Mouse (Mus musculus) MEL (cell line): ENCODE results near the gene Omg. TPM values are rescaled to one million over a fixed set of nuclear protein-coding genes. Genes with fewer than 3 reads are reported as not detected.

Experiments
- DNase-seq: peaks from one replicate; pipeline ENCODE4 v3.0.0; 2011; ENCODE audit warnings: low read depth, low spot score
- H3K27ac ChIP-seq: 2 replicates; pipeline ENCODE4 v1.5.1; 2012; ENCODE audit warnings: low read depth, mild to moderate bottlenecking, control low read depth, low read length, moderate library complexity; ENCODE audit not compliant: control insufficient read depth
- H3K27me3 ChIP-seq, 2 experiments: fragments of 150-350 bp in 1 of 2; sonication (generic) in 1 of 2; 2 replicates each; pipeline ENCODE4 v1.6.1; 2012; ENCODE audit warnings: low read length in 2 of 2, mild to moderate bottlenecking in 2 of 2, improper control_type of control experiment in 1 of 2, moderate library complexity in 1 of 2; ENCODE audit not compliant: insufficient read depth in 2 of 2, control insufficient read depth in 1 of 2
- H3K36me3 ChIP-seq, 2 experiments: 2 replicates each; pipeline ENCODE4 v1.6.1; 2012 to 2014; ENCODE audit warnings: low read length in 2 of 2, improper control_type of control experiment in 1 of 2, inconsistent platforms in 1 of 2, mild to moderate bottlenecking in 1 of 2; ENCODE audit not compliant: insufficient read depth in 2 of 2, control insufficient read depth in 1 of 2
- H3K4me1 ChIP-seq, 2 experiments: fragments of 150-350 bp in 1 of 2; sonication (generic) in 1 of 2; 2 replicates each; pipeline ENCODE4 v1.6.1; 2012; ENCODE audit warnings: low read length in 2 of 2, improper control_type of control experiment in 1 of 2, mild to moderate bottlenecking in 1 of 2; ENCODE audit not compliant: insufficient read depth in 2 of 2, control insufficient read depth in 1 of 2
- H3K4me3 ChIP-seq, 2 experiments: fragments of 150-350 bp in 1 of 2; sonication (generic) in 1 of 2; 2 replicates each; pipeline ENCODE4 v1.5.1; 2012; ENCODE audit warnings: low read depth in 2 of 2, low read length in 2 of 2, mild to moderate bottlenecking in 2 of 2, moderate library complexity in 2 of 2, control low read depth in 1 of 2, improper control_type of control experiment in 1 of 2; ENCODE audit not compliant: control insufficient read depth in 1 of 2, insufficient read depth in 1 of 2
- H3K79me2 ChIP-seq: 2 replicates; pipeline ENCODE4 v1.6.1; 2012; ENCODE audit warnings: mild to moderate bottlenecking, low read length, moderate library complexity; ENCODE audit not compliant: control insufficient read depth, poor library complexity, insufficient read depth
- H3K9ac ChIP-seq: 2 replicates; pipeline ENCODE4 v1.6.1; 2012; ENCODE audit warnings: low read depth, mild to moderate bottlenecking, control low read depth, low read length, moderate library complexity; ENCODE audit not compliant: control insufficient read depth, poor library complexity, severe bottlenecking
- H3K9me3 ChIP-seq: fragments of 150-350 bp; sonication (generic); replicated peaks from 2 replicates; pipeline ENCODE4 v1.6.1; 2012; ENCODE audit warnings: mild to moderate bottlenecking, low read length, improper control_type of control experiment, moderate library complexity; ENCODE audit not compliant: insufficient read depth
- BHLHE40 ChIP-seq: IDR thresholded peaks from 2 replicates; pipeline ENCODE4 v1.6.1; 2012; ENCODE audit warnings: low read depth, mild to moderate bottlenecking, inconsistent platforms, low read length, improper control_type of control experiment, borderline replicate concordance
- CHD1 ChIP-seq: IDR thresholded peaks from 2 replicates; pipeline ENCODE4 v1.6.1; 2012; ENCODE audit warnings: low read depth, mild to moderate bottlenecking, inconsistent platforms, low read length, improper control_type of control experiment
- CTCF ChIP-seq, 3 experiments: IDR thresholded peaks in 2 of 3; conservative IDR thresholded peaks in 1 of 3; 2 replicates each; pipeline ENCODE4 v1.5.1; 2011 to 2012; ENCODE audit warnings: low read length in 3 of 3, low read depth in 2 of 3, mild to moderate bottlenecking in 2 of 3, improper control_type of control experiment in 1 of 3, inconsistent platforms in 1 of 3, mixed read lengths in 1 of 3, moderate library complexity in 1 of 3; ENCODE audit not compliant: control insufficient read depth in 1 of 3, insufficient read depth in 1 of 3, poor library complexity in 1 of 3, severe bottlenecking in 1 of 3
- E2F4 ChIP-seq: IDR thresholded peaks from 2 replicates; pipeline ENCODE4 v1.6.1; 2011; ENCODE audit warnings: low read depth, low read length, improper control_type of control experiment, borderline replicate concordance
- EP300 ChIP-seq, 2 experiments: IDR thresholded peaks; 2 replicates each; pipeline ENCODE4 v1.6.1; 2011; ENCODE audit warnings: improper control_type of control experiment in 2 of 2, low read length in 2 of 2, low read depth in 1 of 2, mild to moderate bottlenecking in 1 of 2
- GABPA ChIP-seq: IDR thresholded peaks from 2 replicates; pipeline ENCODE4 v1.6.1; 2012; ENCODE audit warnings: low read depth, mild to moderate bottlenecking, inconsistent platforms, low read length, improper control_type of control experiment, moderate library complexity
- GATA1 ChIP-seq: IDR thresholded peaks from 2 replicates; pipeline ENCODE4 v1.6.1; 2011; ENCODE audit warnings: low read depth, low read length, improper control_type of control experiment
- JUND ChIP-seq: IDR thresholded peaks from 2 replicates; pipeline ENCODE4 v1.6.1; 2011; ENCODE audit warnings: low read depth, mild to moderate bottlenecking, improper control_type of control experiment, low read length
- KAT2A ChIP-seq: conservative IDR thresholded peaks from 2 replicates; pipeline ENCODE4 v1.6.1; 2012; ENCODE audit warnings: low read depth, low read length, improper control_type of control experiment, inconsistent platforms
- MAZ ChIP-seq: IDR thresholded peaks from 2 replicates; pipeline ENCODE4 v1.6.1; 2012; ENCODE audit warnings: low read depth, mild to moderate bottlenecking, inconsistent platforms, low read length, improper control_type of control experiment
- MXI1 ChIP-seq: IDR thresholded peaks from 2 replicates; pipeline ENCODE4 v1.6.1; 2011; ENCODE audit warnings: mild to moderate bottlenecking, low read depth, low read length, improper control_type of control experiment
- MYB ChIP-seq: IDR thresholded peaks from 2 replicates; pipeline ENCODE4 v1.6.1; 2011; ENCODE audit warnings: mild to moderate bottlenecking, low read depth, low read length, improper control_type of control experiment
- MYC ChIP-seq: IDR thresholded peaks from 2 replicates; pipeline ENCODE4 v1.6.1; 2011; ENCODE audit warnings: low read depth, mild to moderate bottlenecking, low read length, improper control_type of control experiment, moderate library complexity
- NELFE ChIP-seq: IDR thresholded peaks from 2 replicates; pipeline ENCODE4 v1.6.1; 2011; ENCODE audit warnings: low read depth, low read length, improper control_type of control experiment
- POLR2AphosphoS2 ChIP-seq: IDR thresholded peaks from 2 replicates; pipeline ENCODE4 v1.6.1; 2011; ENCODE audit warnings: low read length, improper control_type of control experiment
- POLR2AphosphoS5 ChIP-seq: IDR thresholded peaks from 2 replicates; pipeline ENCODE4 v1.6.1; 2012; ENCODE audit warnings: low read depth, borderline replicate concordance, mild to moderate bottlenecking, inconsistent platforms, low read length, moderate library complexity, mixed read lengths
- RCOR1 ChIP-seq: IDR thresholded peaks from 2 replicates; pipeline ENCODE4 v1.6.1; 2012; ENCODE audit warnings: low read depth, mild to moderate bottlenecking, inconsistent platforms, low read length, improper control_type of control experiment
- SIN3A ChIP-seq: IDR thresholded peaks from 2 replicates; pipeline ENCODE4 v1.6.1; 2012; ENCODE audit warnings: low read length, improper control_type of control experiment, inconsistent platforms
- SMC3 ChIP-seq: IDR thresholded peaks from 2 replicates; pipeline ENCODE4 v1.6.1; 2011; ENCODE audit warnings: low read depth, low read length, improper control_type of control experiment
- TCF12 ChIP-seq: IDR thresholded peaks from 2 replicates; pipeline ENCODE4 v1.6.1; 2014; ENCODE audit warnings: low read depth, mild to moderate bottlenecking, inconsistent platforms, low read length, improper control_type of control experiment, moderate library complexity
- UBTF ChIP-seq: IDR thresholded peaks from 2 replicates; pipeline ENCODE4 v1.6.1; 2012; ENCODE audit warnings: low read depth, mild to moderate bottlenecking, inconsistent platforms, low read length, improper control_type of control experiment, moderate library complexity, borderline replicate concordance; ENCODE audit not compliant: insufficient read depth
- USF1 ChIP-seq: IDR thresholded peaks from 2 replicates; pipeline ENCODE4 v1.6.1; 2014; ENCODE audit warnings: low read depth, mild to moderate bottlenecking, inconsistent platforms, low read length, improper control_type of control experiment, moderate library complexity
- USF2 ChIP-seq, 2 experiments: IDR thresholded peaks; 2 replicates each; pipeline ENCODE4 v1.6.1; 2011 to 2012; ENCODE audit warnings: improper control_type of control experiment in 2 of 2, low read length in 2 of 2, borderline replicate concordance in 1 of 2, inconsistent platforms in 1 of 2, low read depth in 1 of 2, mild to moderate bottlenecking in 1 of 2; ENCODE audit not compliant: insufficient read depth in 1 of 2
- ZC3H11A ChIP-seq: IDR thresholded peaks from 2 replicates; pipeline ENCODE4 v1.6.1; 2012; ENCODE audit warnings: low read depth, mild to moderate bottlenecking, inconsistent platforms, low read length, improper control_type of control experiment
- ZKSCAN1 ChIP-seq: IDR thresholded peaks from 2 replicates; pipeline ENCODE4 v1.6.1; 2012; ENCODE audit warnings: low read depth, mild to moderate bottlenecking, inconsistent platforms, low read length, improper control_type of control experiment, moderate library complexity
- ZMIZ1 ChIP-seq: IDR thresholded peaks from 2 replicates; pipeline ENCODE4 v1.6.1; 2012; ENCODE audit warnings: low read depth, mild to moderate bottlenecking, inconsistent platforms, low read length, improper control_type of control experiment, moderate library complexity
- ZNF384 ChIP-seq: IDR thresholded peaks from 2 replicates; pipeline ENCODE4 v1.6.1; 2012; ENCODE audit warnings: low read depth, mild to moderate bottlenecking, inconsistent platforms, low read length, improper control_type of control experiment
- polyA plus RNA-seq, 2 experiments: library from polyadenylated mRNA; stranded (reverse) in 1 of 2; unstranded in 1 of 2; fragments of >175 nt in 1 of 2; fragments of >200 nt in 1 of 2; gene quantifications; 2 replicates each; pipeline versions ENCODE4 v1.2.1 to v1.2.4; 2012; ENCODE audit warnings: low replicate concordance in 2 of 2, low read depth in 1 of 2; ENCODE audit not compliant: insufficient read length in 2 of 2, insufficient read depth in 1 of 2, missing spikeins in 1 of 2
- total RNA-seq: library from RNA; depleted of rRNA; stranded (reverse); fragments of 300-350 nt; gene quantifications from 2 replicates; pipeline ENCODE4 v1.2.3, GENCODE M21; 2012

Omg gene
- total and polyA plus RNA-seq, 3 experiments = 0.21 TPM; not detected in 2

DNA sequence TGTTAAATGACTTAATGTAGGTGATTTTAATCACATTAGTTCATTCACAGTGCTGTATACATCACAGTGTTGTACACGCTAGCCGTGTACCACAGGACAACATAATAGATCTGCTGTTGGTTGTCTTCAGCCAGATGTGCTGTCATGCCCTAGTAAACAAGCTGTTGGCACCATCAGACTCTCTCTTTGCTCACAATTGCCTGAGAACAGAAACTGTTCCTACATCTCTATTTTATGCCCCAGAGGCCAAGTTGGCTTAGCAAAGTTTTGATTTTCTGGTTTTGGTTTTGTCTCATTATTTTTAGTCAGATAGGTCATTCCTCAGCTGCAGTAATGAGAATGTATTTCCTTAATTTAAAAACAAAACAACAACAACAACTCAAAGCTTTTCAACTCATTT lies 25.9 kb upstream of the Omg start:
- H3K79me2 ChIP-seq = no peaks in the 10 kb centered on the region
- H3K9ac ChIP-seq = no peak overlapping the region
- H3K27ac ChIP-seq = no peak overlapping the region
- H3K27me3 ChIP-seq = no peaks in the 10 kb centered on the region
- TF ChIP-seq CHD1 (no peak), POLR2AphosphoS5 (no peak), USF1 (no peak), E2F4 (no peak), TCF12 (no peak), ZKSCAN1 (no peak), ZMIZ1 (no peak), ZC3H11A (no peak), JUND (no peak), SMC3 (no peak), GATA1 (no peak), USF2 (IDR thresholded peaks at IDR 0.05; ENCODE audit: borderline replicate concordance in 1 of 2, insufficient read depth in 1 of 2, low read depth in 1 of 2, low read length in 2 of 2) (no peak), KAT2A (no peak), MAZ (no peak), MXI1 (no peak), EP300 (IDR thresholded peaks at IDR 0.05; ENCODE audit: low read depth in 1 of 2, low read length in 2 of 2) (no peak), CTCF (IDR thresholded peaks at IDR 0.05 in 2 of 3, conservative IDR thresholded peaks at IDR 0.05 in 1 of 3; ENCODE audit: control insufficient read depth in 1 of 3, insufficient read depth in 1 of 3, low read depth in 2 of 3, low read length in 3 of 3, poor library complexity in 1 of 3, severe bottlenecking in 1 of 3) (no peak), UBTF (no peak), MYB (no peak)
- H3K9me3 ChIP-seq = no peaks in the 10 kb centered on the region
- no peak overlapping the region for H3K4me3 ChIP-seq
- peaks cover 0 to 32% of the 10 kb centered on the region in 2 experiments; a peak in 2 of 4 replicates for H3K36me3 ChIP-seq
- no peak for DNase-seq
- peaks cover 17 to 18% of the 10 kb centered on the region in 2 experiments for H3K4me1 ChIP-seq

DNA sequence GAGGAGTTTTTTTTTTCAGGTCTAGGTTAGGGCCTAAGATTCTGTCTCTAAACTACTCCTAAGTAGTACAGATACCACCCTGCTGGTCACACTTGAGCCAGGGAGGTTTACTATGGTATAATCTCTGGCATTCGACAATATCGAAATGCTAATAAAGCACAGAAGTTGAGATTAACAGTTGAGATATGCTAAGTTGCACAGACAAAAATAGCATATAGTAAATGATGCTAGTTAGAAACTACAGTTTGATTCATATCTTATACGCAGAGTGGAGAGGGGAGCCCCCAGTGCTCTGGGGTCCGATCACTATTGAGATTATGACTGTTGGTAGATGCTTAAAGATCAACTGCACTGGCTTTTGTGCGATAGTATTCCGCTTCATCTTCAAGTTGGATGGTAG lies 25.3 kb upstream of the Omg start:
- Histone ChIP-seq H3K4me1 (peaks cover 22% of the 10 kb centered on the region in 2 experiments), H3K9ac (no peak overlapping the region), H3K4me3 (no peak overlapping the region), H3K9me3 (no peaks in the 10 kb centered on the region), H3K79me2 (no peaks in the 10 kb centered on the region), H3K36me3 (peaks cover 0 to 37% of the 10 kb centered on the region in 2 experiments; a peak in 2 of 4 replicates), H3K27me3 (no peaks in the 10 kb centered on the region), H3K27ac (no peak overlapping the region)
- no peak for DNase-seq
- no peak for TF ChIP-seq ZKSCAN1
- TF ChIP-seq BHLHE40 = no peak
- TF ChIP-seq POLR2AphosphoS2 = no peak
- no peak for TF ChIP-seq NELFE
- no peak for TF ChIP-seq USF1
- no peak for TF ChIP-seq GABPA
- no peak for TF ChIP-seq POLR2AphosphoS5
- TF ChIP-seq TCF12 = no peak
- TF ChIP-seq MAZ = no peak
- TF ChIP-seq ZNF384 = no peak
- TF ChIP-seq RCOR1 = no peak
- TF ChIP-seq MYC = no peak
- no peak for TF ChIP-seq JUND
- TF ChIP-seq CHD1 = no peak
- TF ChIP-seq SIN3A = no peak
- no peak for TF ChIP-seq UBTF
- no peak for TF ChIP-seq E2F4
